Mouse (Mus musculus) heart, adult 2 months (tissue): Measurements from ENCODE around the gene Mfsd4a. TPM values are rescaled to one million over a fixed set of nuclear protein-coding genes. Genes with fewer than 3 reads are reported as not detected.

ENCODE experiments used
- DNase-seq, 2 experiments: peaks; one replicate each; pipeline ENCODE4 v3.0.0; 2021
- H3K27ac ChIP-seq: fragments of 200-600 bp; 2 replicates; pipeline ENCODE4 v1.8.1; 2022
- H3K27me3 ChIP-seq: fragments of 200-500 bp; 2 replicates; pipeline ENCODE4 v1.6.1; 2012; ENCODE audit warnings: mild to moderate bottlenecking, low read length, inconsistent platforms, mixed read lengths; ENCODE audit not compliant: control insufficient read depth, insufficient read depth
- H3K36me3 ChIP-seq: fragments of 200-500 bp; 2 replicates; pipeline ENCODE4 v1.6.1; 2012; ENCODE audit warnings: low read length, inconsistent platforms; ENCODE audit not compliant: control insufficient read depth, insufficient read depth
- H3K4me1 ChIP-seq: fragments of 200-500 bp; 2 replicates; pipeline ENCODE4 v1.6.1; 2011; ENCODE audit warnings: low read length; ENCODE audit not compliant: control insufficient read depth, insufficient read depth
- H3K4me3 ChIP-seq: fragments of 200-600 bp; 2 replicates; pipeline ENCODE4 v1.8.1; 2022
- H3K79me2 ChIP-seq: fragments of 200-500 bp; replicated peaks from 2 replicates; pipeline ENCODE4 v1.6.1; 2012; ENCODE audit warnings: mild to moderate bottlenecking, inconsistent platforms, low read length, moderate library complexity, mixed read lengths; ENCODE audit not compliant: control insufficient read depth, insufficient read depth
- H3K9ac ChIP-seq: fragments of 200-500 bp; 2 replicates; pipeline ENCODE4 v1.6.1; 2012; ENCODE audit warnings: low read depth, mild to moderate bottlenecking, control low read depth, inconsistent platforms, low read length, mixed read lengths
- CTCF ChIP-seq: fragments of 200-600 bp; IDR thresholded peaks from 2 replicates; pipeline ENCODE4 v1.8.1; 2022; ENCODE audit warnings: antibody characterized with exemption, mild to moderate bottlenecking, moderate library complexity
- EP300 ChIP-seq: fragments of 200-500 bp; IDR thresholded peaks from 2 replicates; pipeline ENCODE4 v1.6.1; 2011; ENCODE audit warnings: low read depth, low read length, control low read depth; ENCODE audit not compliant: insufficient read depth
- POLR2A ChIP-seq: fragments of 200-500 bp; IDR thresholded peaks from 2 replicates; pipeline ENCODE4 v1.6.1; 2011; ENCODE audit warnings: mild to moderate bottlenecking, low read depth, low read length, control low read depth; ENCODE audit not compliant: insufficient read depth
- WGBS: fragments of 180-500 bp; shearing (Covaris S2); methylation state at CpG from one replicate; pipeline ENCODE4 v1.1.7; 2018; 5-methylcytosine and 5-hydroxymethylcytosine counted together
- intact Hi-C: fragments of 180-260 bp; cut with DNase I; formaldehyde crosslinking; loops from one replicate; pipeline ENCODE4 v1.15.1; 2025
- polyA plus RNA-seq: library from polyadenylated mRNA; depleted of rRNA; stranded (reverse); fragments of >200 nt; gene quantifications from 2 replicates; pipeline ENCODE4 v1.2.3, GENCODE M21; 2012
- total RNA-seq, 2 experiments: library from RNA; stranded (reverse); gene quantifications; 2 replicates each; pipeline ENCODE4 v1.2.3; 2021

Gene Mfsd4a
- total and polyA plus RNA-seq, 3 experiments: 1.4 to 3.0 (median 1.6) TPM

- peaks cover 11% of the 10 kb centered on the region for H3K79me2 ChIP-seq
- intact Hi-C loops: no loop called here
- H3K4me3 ChIP-seq: no peak overlapping the region
- H3K27ac ChIP-seq: no peak overlapping the region
- no peak for DNase-seq
- TF ChIP-seq POLR2A (no peak), EP300 (no peak), CTCF (no peak)
- no peaks in the 10 kb centered on the region for H3K27me3 ChIP-seq
- H3K4me1 ChIP-seq: peaks cover 9% of the 10 kb centered on the region
- H3K36me3 ChIP-seq: peaks cover 35% of the 10 kb centered on the region
- WGBS: 60% methylated on average over 1 of the region's 1 CpGs
- H3K9ac ChIP-seq: no peak overlapping the region
Measured at GRCm38 (mm10) chr1:132016691-132017090, 51.2 kb downstream of the Mfsd4a start.

GRCm38 (mm10) chr1:132014800-132015199 is 53.1 kb downstream of the Mfsd4a start:
- intact Hi-C loops: no loop called here
- Histone ChIP-seq H3K4me1 (peaks cover 13% of the 10 kb centered on the region), H3K27me3 (no peaks in the 10 kb centered on the region), H3K4me3 (no peak overlapping the region), H3K9ac (no peak overlapping the region), H3K36me3 (peaks cover 34% of the 10 kb centered on the region), H3K79me2 (peaks cover 13% of the 10 kb centered on the region), H3K27ac (no peak overlapping the region)
- WGBS: 97% methylated on average over 1 of the region's 1 CpGs
- TF ChIP-seq CTCF (peak; percentile 52), POLR2A (no peak), EP300 (no peak)
- no peak for DNase-seq

GRCm38 (mm10) chr1:132012861-132013260 is 55.0 kb downstream of the Mfsd4a start:
- Histone ChIP-seq H3K9ac (no peak overlapping the region; the same call in 1 of the 2 replicates), H3K36me3 (peaks cover 30% of the 10 kb centered on the region), H3K27ac (no peak overlapping the region), H3K4me1 (peaks cover 18% of the 10 kb centered on the region), H3K27me3 (no peaks in the 10 kb centered on the region), H3K4me3 (no peak overlapping the region), H3K79me2 (peaks cover 12% of the 10 kb centered on the region)
- no peak for DNase-seq
- no peak for TF ChIP-seq POLR2A
- TF ChIP-seq EP300: no peak
- no peak for TF ChIP-seq CTCF
- intact Hi-C loops: no loop called here
- 68% methylated on average over 8 of the region's 8 CpGs for WGBS

- Histone ChIP-seq H3K4me1 (peaks cover 18% of the 10 kb centered on the region), H3K9ac (no peak overlapping the region), H3K27ac (0 out of 2 replicates have a peak overlapping the region, but pooled peaks have one; percentile 16), H3K36me3 (peaks cover 24% of the 10 kb centered on the region), H3K27me3 (no peaks in the 10 kb centered on the region), H3K4me3 (no peak overlapping the region), H3K79me2 (peaks cover 12% of the 10 kb centered on the region)
- intact Hi-C loops: no loop called here
- no peak for DNase-seq
- WGBS: 36% methylated on average over 2 of the region's 2 CpGs
- TF ChIP-seq EP300: no peak
- no peak for TF ChIP-seq CTCF
- TF ChIP-seq POLR2A: no peak
Measured at GRCm38 (mm10) chr1:132011785-132012184, 56.1 kb downstream of the Mfsd4a start.

- Histone ChIP-seq H3K9ac (no peak overlapping the region), H3K36me3 (peaks cover 22% of the 10 kb centered on the region), H3K27me3 (no peaks in the 10 kb centered on the region), H3K4me3 (no peak overlapping the region), H3K27ac (peak overlapping the region; percentile 41; the same call in 1 of the 2 replicates), H3K79me2 (peaks cover 12% of the 10 kb centered on the region), H3K4me1 (peaks cover 22% of the 10 kb centered on the region)
- TF ChIP-seq CTCF (no peak), EP300 (no peak), POLR2A (no peak)
- intact Hi-C loops: no loop called here
- WGBS: 55% methylated on average over 17 of the region's 17 CpGs
- DNase-seq: peak in 1 of 2 experiments; percentile 41
Measured at GRCm38 (mm10) chr1:132010632-132011501, 57.0 kb downstream of the Mfsd4a start.
